Mouse (Mus musculus) stomach, postnatal 0 days (tissue): Measurements from ENCODE around the gene Gtf3c5.

Experiments
- CTCF ChIP-seq: IDR thresholded peaks from 2 replicates; pipeline ENCODE4 v1.5.1; 2016; ENCODE audit warnings: antibody characterized with exemption, low read depth, mild to moderate bottlenecking, moderate library complexity
- EP300 ChIP-seq: optimal IDR thresholded peaks from 2 replicates; pipeline ENCODE3; 2016; ENCODE audit warnings: antibody characterized with exemption

DNA sequence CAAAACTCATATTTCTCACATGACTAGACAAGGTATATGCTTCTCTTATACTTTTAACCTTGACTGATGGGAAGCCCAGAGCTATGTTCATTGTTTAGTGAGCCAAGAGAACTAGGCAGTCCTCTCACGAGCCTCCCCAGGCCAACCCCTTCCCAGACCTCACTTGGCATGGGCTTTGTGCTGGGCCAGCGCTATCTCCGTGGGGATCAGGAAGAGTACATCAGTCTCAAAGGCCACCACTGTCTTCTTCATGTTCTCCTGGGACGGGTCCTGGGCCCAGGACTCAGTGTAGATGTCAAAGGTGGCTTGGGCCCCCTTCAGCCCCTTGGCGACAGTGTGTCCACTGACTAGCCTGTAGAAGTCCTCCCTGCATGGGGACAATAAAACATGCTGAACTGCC lies 26.1 kb downstream of the Gtf3c5 start:
- TF ChIP-seq CTCF, result no peak
- TF ChIP-seq EP300, result no peak
